Mouse (Mus musculus) T-helper 2 cell (primary cell): ENCODE measurements around the gene Il13ra2.
"Not testable (repeated sequence)": the region's sequence is repeated elsewhere in the genome, so short reads cannot be mapped to it uniquely, and the experiment has no call there.

Experiments
- in situ Hi-C: fragments of 300-600 bp; cut with MboI, MseI; formaldehyde crosslinking; loops from one replicate; pipeline ENCODE4 v1.15.1; 2025; ENCODE audit warnings: high pct_unique_total_duplicates

Gene Il13ra2

GRCm38 (mm10) chrX:147429129-147429528 is at the start of gene Il13ra2:
Gene Il13ra2 (minus strand): TSS chrX:147429192.
- in situ Hi-C loops: no loop called here

GRCm38 (mm10) chrX:147453610-147454009 is 24.6 kb upstream of the Il13ra2 start, which contains the start of gene Vmn1r239-ps:
Gene Vmn1r239-ps (minus strand): TSS chrX:147453710.
- in situ Hi-C loops: not testable (repeated sequence)

GRCm38 (mm10) chrX:147443386-147443785 is 14.4 kb upstream of the Il13ra2 start:
- in situ Hi-C loops: no loop called here

GRCm38 (mm10) chrX:147435400-147435799 is 6.4 kb upstream of the Il13ra2 start:
- in situ Hi-C loops: no loop called here

- in situ Hi-C loops: no loop called here
Observed at GRCm38 (mm10) chrX:147429753-147430152, 761 bp upstream of the Il13ra2 start.

GRCm38 (mm10) chrX:147393446-147393845 is 35.5 kb downstream of the Il13ra2 start:
- in situ Hi-C loops: no loop called here

GRCm38 (mm10) chrX:147349167-147349566 is 79.8 kb downstream of the Il13ra2 start:
- in situ Hi-C loops: no loop called here
